Mouse (Mus musculus): ENCODE results near the gene 4921507P07Rik.
"Not testable (repeated sequence)": the region's sequence is repeated elsewhere in the genome, so short reads cannot be mapped to it uniquely, and the experiment has no call there.

4921507P07Rik gene

DNA sequence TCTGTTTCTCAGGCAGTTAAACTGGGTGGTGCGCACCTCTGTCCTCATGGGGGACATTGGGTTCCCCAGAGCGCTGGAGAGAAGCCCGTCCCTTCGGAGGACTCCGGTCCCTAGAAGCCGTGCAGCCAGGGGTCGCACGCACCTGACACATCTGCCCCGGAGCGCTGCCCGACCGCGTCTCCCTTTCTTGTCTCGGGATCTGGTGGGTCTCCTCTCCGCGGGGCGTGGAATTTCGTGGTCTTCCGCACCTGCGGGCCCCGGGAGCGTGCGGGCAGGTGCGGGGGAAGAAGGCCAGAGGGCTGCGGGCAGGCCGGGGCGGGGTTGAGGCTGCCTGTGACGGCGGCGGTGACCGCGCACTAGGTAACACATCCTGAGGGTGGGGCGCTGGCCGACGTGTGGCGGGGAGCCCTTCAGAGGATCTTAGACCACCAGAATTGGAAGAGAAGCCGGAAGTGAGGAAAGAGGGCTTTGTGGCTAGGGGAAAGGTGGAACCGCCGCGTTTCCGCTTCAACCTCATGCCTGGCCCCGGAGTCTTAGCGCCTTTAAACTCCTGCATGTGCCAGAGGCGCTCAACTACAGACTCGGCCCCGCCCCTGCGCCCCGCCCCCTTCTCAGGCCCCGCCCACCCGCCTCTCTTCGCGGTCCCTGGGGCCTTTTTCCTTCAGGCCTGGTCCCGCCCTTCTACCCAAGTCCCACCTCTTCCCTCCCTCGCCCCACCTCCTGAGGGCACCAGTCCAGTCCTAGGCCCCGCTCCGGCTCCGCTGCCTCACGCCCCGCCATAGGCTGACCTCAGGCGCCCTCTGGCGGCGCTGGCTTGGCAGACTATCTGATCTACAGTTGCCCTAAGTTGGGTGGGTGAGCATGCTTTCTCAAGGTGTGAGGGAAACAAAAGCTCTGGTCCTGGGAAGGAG lies at the start of gene 4921507P07Rik:
Gene 4921507P07Rik (minus strand): TSS at position 332 of the 911 bp plus-strand sequence.
- peak; percentile 76 for DNase-seq (ENCODE audit: low spot score)

DNA sequence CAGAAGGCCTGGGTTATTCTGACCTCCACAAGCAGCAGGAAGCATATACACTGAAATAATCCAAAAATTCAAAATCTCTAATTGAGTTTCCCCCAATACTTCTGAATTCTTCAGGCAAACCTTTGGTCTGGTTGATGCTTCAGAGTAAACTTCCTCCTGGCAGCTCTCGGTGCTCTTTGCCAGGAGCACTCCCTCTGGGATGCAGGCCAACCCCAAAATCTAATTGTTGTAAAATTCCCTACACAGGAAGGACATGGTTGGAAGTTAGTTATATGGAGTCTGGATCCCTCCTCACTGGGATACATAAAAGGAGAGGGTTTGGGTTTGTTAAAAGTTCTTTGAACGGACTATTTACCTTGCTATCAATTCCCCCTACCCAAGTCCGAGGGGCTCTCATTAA lies 48.3 kb upstream of the 4921507P07Rik start:
- no peak for DNase-seq (ENCODE audit: low spot score)

DNA sequence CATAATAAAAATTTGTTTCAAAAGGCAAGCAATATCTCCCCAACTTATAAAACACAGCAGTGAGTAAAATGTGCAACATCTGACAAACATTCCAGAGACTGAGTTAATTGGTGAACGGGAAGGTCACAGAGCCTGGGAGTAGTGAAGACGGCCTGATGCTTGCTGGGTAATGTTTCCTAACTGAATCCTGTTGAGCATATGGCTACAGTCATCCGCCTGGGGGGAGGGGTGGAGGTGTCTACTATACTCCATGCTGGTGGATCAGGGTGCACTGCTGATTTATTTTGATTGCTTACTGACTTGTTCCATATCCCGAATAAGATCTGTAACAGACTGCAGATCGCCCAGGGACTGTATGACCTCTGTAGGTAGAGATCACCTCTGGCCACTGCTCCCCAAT lies 45.5 kb upstream of the 4921507P07Rik start:
- no peak for DNase-seq (ENCODE audit: low spot score)

DNA sequence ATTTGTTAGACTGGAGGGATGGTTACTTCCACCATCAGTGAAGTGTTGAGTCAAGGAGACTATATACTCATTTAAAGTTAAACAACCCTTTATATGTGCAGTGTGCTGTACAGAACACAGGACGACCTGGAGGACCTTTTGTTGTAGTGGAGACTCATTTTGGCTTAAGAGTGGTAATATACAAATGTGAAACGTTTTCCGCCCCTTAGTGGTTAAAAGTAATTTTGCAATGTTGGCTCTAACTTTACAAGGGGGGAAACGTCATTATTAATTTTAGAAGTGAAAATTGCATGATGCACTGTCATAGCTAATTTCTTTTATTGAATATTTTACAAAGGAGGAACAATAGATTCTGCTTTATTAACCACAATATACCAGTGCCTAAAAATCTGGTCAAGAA lies 43.9 kb upstream of the 4921507P07Rik start:
- no peak for DNase-seq (ENCODE audit: low spot score)

DNA sequence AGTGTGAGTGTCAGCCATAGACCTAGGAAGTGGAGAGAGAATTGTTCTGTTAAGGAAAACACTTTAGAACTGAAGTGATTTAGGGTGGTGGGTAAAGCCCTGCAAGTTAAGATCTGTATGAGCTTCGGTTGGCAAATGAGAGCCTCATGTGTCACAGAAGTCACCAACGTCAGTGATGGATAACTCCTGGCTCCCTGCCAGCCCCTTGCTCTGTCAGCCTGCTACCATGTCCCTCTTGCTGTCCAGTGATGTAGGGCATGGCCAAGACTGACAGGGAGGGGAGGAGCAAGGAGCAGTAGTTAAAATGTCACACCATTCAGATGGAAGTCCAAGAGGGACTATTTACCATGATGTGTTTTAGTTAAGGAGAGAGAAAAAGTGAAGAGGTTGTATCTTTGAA lies 43.2 kb upstream of the 4921507P07Rik start:
- DNase-seq (ENCODE audit: low spot score) = peak; percentile 7

DNA sequence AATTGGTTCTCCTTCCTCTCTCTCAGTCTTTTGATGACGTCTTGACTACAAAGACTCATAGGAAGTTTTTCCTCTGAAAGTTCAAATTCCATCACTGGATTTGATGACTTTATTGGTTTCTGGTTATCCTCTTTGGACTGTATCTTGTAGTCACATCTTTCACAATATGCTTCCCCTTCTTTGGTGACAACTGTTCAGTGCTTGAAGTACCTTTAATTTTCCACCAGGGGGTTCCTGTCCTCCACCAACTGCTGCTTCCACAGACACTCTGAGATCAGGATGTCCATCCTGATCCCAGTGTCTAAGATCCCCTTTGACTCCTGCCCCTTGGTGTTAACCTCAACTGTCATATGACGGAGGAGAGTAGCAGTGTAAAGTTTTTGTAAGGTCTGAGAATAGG lies 29.7 kb upstream of the 4921507P07Rik start:
- not testable (repeated sequence) for DNase-seq (ENCODE audit: low spot score)

DNA sequence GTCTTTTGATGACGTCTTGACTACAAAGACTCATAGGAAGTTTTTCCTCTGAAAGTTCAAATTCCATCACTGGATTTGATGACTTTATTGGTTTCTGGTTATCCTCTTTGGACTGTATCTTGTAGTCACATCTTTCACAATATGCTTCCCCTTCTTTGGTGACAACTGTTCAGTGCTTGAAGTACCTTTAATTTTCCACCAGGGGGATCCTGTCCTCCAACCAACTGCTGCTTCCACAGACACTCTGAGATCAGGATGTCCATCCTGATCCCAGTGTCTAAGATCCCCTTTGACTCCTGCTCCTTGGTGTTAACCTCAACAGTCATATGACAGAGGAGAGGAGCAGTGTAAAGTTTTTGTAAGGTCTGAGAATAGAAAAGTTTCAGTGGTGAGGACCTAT lies 21.8 kb upstream of the 4921507P07Rik start:
- DNase-seq (ENCODE audit: low spot score) = not testable (repeated sequence)

DNA sequence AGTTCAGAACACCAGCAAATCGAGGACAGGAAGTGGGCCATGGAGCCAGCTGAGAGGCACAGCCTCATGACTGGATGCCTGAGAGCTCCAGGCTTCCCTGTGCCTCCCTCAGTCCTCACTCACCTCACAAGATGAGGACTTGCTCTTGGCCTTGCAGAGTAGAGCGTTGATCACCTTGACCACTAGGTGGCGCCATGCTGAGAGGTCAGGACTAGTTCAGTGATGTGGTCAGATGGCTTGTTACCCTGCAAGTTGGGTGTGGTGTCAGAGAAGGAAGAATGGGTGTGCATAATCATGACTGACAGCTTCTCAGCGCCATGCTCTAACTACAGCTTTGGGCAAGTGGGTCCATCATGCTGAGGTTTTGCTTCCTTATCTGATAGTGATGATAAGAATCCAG lies 5.2 kb upstream of the 4921507P07Rik start:
- no peak for DNase-seq (ENCODE audit: low spot score)

DNA sequence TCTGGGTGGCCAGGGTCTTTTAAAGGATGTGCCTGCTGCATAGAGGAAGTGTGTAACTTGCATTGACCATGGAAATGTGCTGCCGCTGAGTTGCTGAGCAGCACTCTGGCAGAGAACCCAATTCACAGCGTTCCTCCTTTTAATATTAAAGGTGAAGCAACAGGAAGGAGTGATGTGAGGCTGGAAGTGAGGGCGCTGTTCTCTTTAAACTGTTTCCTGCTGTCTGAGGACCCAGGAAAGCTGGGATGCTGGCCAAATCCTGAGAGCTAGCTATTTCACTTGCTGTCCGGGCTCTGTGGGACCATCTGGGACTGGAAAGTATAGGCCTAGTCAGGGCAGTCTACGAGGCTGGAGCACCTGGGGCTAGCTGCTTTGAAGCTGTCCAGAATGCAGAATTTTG lies 2.1 kb upstream of the 4921507P07Rik start:
- peak; percentile 36 for DNase-seq (ENCODE audit: low spot score)

DNA sequence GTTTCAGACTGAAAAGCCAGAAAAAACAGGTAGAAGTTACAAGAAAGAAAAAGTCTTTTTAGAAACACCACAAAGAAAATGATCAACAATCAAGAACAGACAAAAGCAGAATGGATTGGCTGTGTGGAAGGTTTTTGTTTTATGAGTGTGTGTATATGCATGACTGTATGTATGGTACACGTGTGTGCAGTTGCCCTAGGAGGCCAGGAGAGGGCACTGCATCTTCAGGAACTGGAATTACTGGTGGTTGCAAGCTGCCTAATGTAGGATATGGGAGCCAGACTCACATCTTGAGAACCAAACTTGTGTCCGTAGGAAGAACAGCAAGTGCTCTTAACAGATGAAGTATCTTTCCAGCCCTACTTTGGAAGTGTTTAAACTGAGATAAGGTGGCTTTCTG lies 2.1 kb downstream of the 4921507P07Rik start:
- DNase-seq (ENCODE audit: low spot score) = no peak

DNA sequence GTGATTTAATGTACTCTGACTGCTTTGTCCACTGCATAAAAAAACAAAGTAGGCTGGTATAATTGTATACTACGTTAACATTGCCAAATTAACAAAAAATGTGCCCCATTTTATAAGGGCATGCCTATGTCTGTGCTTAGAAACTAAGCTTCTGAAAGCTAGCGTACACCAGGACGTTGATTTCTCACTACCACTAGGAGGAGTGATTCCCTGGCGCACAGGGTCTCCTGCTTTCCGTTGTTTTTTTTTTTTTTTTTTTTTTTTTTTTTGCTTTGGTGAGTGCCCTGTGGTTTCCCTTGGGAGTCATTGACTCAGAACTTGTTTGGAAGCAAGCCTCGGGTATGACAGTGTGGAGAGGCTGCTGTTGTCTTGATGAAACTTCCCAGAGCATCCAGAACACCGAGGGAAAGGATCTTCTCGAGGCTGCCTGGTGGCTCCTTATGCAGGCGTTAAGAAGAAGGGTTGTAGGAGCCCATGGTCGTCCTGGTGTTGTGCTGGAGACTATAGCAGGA lies 3.0 kb downstream of the 4921507P07Rik start:
- peak; percentile 77 for DNase-seq (ENCODE audit: low spot score)

DNA sequence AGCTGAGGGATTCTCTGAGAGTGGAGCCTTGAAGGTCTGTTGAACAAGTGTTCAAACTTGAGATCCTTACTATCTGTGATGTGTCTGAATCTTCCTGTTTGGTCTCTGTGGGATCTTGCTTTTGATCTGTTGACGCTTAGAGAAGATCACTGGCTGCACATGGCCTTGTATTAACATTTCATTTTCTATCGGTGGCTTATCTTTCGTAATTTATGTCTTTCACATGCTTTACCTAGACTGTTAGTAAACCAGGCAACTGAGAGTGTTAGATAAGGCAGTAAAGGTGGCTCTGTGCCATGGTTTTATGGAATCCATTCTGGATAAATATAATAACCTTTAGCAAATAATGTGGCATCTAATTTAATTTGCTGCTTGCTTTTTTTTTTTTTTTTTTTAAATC lies 6.2 kb downstream of the 4921507P07Rik start:
- DNase-seq (ENCODE audit: low spot score) = no peak

DNA sequence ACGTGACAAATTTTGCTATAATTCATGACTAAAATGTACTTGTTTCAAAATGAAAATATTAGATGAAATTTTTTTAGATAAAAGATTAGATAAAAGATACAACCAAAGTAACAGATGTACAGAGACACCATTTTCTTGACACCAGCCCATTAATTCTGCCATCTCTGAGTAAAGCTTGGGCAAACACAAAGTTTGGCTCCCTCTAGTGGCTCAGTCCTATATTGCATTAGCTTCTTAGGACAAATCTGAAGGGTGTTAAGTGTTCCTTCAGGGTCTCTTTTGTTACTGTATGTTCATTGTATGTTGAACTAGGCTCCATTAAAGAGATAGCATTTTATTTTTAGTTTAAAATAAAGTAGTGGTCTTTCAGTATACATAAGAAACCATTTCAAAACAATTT lies 8.2 kb downstream of the 4921507P07Rik start:
- peak; percentile 77 for DNase-seq (ENCODE audit: low spot score)

DNA sequence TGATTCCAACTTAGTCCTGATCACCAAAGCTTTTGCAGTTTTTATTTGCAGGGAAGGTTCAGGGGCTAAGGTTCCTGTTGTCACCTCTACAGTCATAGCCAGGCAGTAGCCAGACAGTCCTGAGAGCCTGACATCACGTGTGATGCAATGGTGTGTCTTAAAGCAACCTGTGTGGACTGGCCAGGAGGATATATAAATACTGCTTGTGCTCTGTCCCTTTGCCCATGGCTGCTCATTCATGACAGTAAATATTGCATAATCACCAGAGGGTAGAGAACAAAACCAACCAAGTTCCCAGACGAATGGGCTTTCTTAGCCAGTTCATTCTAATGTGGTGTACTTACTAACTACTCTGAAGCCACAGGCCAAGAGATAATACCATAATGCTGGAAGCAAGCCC lies 9.0 kb downstream of the 4921507P07Rik start:
- no peak for DNase-seq (ENCODE audit: low spot score)

DNA sequence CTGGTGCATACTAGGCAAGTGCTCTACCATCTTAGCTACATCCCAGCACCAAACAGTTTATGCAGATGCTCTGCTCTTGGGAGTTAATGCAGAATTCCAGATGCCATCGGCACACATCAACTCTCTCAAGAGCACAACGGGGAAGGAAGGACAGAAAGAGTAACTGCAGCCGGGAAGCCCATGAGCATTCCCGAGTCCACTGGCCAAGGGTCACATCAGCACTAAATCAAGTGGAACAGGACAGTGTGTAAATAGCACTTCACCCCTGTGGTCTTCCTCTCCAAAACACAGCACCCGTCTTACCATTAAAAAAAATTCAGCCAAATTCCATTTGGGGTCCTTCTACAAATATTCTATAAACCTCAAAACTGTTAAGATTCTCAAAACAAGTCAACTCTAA lies 10.1 kb downstream of the 4921507P07Rik start:
- no peak for DNase-seq (ENCODE audit: low spot score)

DNA sequence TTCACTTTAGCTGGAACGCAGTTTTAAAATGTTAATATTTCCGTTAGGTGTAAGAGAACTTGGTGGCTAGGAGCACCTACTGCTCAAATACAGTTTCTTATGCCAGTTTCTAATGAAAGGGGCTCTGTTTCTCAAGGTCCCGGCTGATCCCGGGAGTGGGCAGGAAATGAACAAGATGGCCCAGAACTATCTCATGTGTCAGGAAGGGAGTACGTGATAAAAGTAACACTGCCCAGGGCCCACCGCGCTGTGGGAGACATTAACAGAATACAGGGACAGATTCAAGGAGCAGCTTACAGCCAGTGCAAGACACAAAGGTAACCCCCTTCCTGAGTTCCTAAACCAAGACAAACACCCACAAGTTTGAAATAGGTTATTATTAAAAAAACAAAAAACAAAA lies 10.7 kb downstream of the 4921507P07Rik start:
- DNase-seq (ENCODE audit: low spot score) = no peak

DNA sequence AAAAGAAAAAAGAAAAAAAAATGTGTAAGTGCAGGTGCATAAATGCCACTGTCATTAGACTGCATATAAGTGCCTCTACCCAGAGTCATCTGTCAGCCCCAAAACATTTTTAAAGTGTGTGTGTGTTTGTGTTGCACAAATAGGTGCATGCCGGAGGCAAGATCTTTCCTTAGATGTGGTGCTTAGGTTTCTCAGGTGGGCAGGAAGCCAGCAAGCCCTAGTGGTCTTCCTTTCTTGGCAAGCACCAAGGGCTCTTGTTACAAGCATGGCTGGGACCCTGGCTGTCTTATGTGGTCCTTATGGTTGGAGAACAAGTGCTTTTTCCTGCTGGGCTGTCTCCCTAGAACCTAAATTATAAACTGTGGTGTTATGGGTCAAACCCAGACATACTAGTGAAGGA lies 24.8 kb downstream of the 4921507P07Rik start:
- no peak for DNase-seq (ENCODE audit: low spot score)

DNA sequence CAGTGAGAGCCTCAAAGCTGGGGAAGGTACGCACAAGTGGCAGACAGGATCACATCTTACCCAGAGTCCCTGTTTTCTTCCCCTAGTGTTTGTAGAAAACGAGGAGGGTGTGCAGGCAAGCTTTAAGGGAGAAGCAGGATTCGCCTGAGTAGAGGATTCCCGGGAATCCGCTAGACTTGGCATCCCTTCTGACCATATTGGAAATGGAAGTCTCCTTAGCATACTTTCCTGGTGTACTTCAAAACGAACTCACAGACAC lies 29.5 kb downstream of the 4921507P07Rik start:
- DNase-seq (ENCODE audit: low spot score) = no peak

DNA sequence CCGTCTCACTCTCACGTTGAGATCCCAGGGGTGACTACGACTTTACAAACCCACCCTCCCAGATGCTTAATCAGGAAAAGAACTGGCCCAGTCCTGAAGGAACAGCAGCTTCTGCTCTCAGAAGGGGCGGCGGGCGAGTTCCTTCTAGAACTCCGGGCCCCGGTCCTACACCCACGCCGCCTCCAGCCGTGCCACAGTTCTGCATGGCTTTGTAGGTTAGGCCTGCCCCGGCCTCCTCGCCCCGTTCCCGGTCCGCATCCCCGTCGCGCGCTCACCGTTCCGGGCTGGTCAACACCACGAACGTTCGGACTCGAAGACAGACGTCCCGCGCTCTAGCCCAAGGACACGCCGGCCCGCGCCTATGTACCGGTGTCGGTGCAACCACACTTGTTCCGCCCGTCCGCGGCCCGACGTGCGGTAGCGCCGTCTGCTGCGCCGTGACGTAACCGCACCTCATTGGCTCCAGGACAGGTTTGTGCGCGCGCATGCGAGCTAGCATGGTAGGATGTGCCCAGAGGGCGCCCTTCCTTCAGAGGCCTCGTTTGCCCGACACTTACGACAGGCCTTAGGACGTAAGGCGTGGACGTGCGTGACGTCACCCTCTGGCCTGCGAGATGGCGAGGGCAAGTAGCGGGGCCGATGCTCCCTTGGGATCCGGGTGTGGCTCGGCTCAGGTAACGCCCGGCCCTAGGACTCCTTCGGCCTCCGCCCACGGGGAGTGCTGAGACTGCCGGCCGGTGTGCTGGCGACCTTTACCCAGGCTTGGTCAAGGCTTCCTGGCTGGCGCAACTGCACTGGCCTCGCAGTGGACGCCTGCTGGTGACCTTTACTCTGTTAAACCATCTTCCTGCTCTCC lies 30.1 kb downstream of the 4921507P07Rik start, which contains the start of gene Cycs:
Gene Cycs (minus strand): TSS at position 398 of the 856 bp plus-strand sequence.
- DNase-seq (ENCODE audit: low spot score) = peak; percentile 99

DNA sequence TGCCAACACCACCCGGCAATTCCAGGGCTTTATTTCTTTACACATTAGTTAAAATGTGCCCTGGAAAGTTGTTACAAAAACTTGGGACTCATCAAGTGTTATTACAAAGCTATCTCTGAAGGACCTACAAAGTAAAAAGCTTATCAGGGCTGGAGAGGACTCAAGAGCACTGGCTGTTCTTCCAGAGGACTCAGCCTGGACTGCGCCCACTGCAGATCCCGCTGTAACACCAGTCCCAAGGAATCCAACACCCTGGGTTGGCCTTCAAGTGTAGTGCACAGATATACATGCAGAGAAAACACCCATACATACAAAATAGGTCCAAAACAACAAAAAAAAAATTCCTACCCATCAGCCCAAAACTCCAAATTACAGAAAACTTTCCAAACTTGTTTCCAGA lies 32.8 kb downstream of the 4921507P07Rik start:
- no peak for DNase-seq (ENCODE audit: low spot score)

DNA sequence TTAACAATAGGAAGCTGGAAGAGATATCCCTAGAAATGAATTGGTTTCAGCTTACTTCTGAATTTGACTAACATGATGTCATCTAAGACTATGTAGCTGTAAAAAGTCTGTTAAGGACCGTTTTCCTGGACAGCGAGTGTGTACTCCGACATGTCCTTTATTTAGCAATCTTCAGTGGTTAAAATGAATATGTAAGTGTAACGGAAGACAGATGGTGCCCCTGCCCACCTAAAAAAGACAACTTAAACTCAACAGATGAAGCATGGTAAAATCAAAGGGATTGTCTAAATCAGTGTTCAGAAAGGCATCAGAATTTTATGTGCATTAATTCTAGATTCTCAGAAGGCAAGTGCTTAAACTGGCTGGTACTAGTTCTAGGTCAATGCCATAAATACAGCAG lies 34.0 kb downstream of the 4921507P07Rik start:
- DNase-seq (ENCODE audit: low spot score) = no peak

DNA sequence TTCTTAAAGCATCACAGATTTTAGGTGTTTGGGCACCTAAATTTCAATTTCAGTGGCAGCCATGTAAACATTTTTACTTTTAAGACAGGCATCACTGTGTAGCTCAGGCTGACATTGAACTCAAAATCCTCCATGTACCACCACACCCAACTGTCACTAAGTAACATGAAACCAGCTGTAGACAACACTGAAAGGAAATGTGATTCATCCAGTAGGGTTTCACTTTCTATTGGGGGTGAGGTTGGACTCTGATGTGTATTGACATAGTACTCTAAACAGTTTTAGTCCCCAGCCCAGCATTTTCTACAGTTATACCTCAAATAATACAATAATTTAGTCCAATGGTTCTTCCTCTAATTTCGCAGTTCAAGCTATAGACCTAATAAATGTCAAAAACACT lies 35.7 kb downstream of the 4921507P07Rik start:
- no peak for DNase-seq (ENCODE audit: low spot score)

DNA sequence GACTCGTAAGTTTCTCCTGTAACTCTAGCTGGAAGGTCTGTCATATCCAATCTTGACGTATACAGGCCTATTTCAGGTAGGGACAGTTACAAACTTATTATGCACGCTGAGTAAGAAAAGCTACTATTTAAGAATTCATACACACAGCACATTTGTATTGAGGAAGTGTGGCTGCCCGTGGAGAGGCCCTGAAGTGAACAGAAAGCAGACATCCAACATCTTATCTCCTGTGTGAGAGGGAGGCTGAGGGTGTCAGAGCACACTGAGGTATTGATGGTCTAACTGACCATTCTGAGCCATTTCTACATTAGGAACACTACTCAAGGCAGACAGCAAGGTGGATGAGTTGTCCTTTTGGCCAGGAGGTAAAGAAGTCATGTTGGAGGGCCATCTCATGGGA lies 37.6 kb downstream of the 4921507P07Rik start:
- no peak for DNase-seq (ENCODE audit: low spot score)
